Mouse (Mus musculus): ENCODE measurements around the gene Tex21.

DNA sequence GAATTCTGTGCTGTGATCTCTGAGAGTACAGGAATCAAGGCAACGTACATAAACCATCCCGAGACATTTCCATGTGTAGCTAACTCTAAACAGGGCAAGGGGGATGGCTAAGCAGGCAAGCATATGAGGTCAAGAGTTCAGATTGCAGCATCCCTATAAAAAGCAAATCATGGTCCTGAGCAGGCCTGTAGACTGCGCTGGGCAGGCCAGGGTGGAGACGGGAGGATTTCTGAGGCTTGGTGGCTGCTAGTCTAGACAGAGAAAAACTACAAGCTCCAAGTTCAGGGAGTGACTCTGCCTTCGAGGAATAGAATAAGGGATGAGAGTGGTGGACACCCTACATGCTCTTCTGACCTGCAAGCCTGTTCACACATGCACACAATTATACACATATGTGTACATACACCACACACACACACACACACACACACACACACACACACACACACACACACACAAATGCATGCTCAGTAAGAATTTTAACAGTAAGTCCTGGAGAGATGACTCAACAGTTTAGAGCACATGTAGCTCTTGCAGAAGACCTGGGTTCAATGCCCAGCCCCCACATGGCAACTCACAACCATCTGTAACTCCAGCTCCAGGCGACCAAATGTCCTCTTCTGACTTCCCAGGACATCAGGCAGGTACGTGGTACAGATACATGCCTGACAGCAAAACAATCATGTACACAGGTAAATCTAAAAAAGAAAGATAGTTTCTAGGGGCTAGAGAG lies 6.5 kb downstream of the Tex21 start:
- TF ChIP-seq UBTF (IDR thresholded peaks at IDR 0.05; ENCODE audit: borderline replicate concordance, insufficient read depth, low read depth, low read length) (no peak), POLR2A (IDR thresholded peaks at IDR 0.05; ENCODE audit: control insufficient read depth in 1 of 2, insufficient read depth in 1 of 2, low read depth in 1 of 2, low read length in 2 of 2, poor library complexity in 1 of 2) (peak in 1 of 2 experiments; percentile 19; a peak in 1 of 4 replicates), SIN3A (IDR thresholded peaks at IDR 0.05; ENCODE audit: low read length) (no peak; the same call in none of the 2 replicates), EP300 (IDR thresholded peaks at IDR 0.05; ENCODE audit: low read depth in 1 of 2, low read length in 2 of 2) (peak in 1 of 2 experiments; percentile 56; a peak in 1 of 4 replicates), GATA1 (IDR thresholded peaks at IDR 0.05; ENCODE audit: low read depth, low read length) (no peak), CTCF (IDR thresholded peaks at IDR 0.05 in 2 of 3, conservative IDR thresholded peaks at IDR 0.05 in 1 of 3; ENCODE audit: control insufficient read depth in 1 of 3, insufficient read depth in 1 of 3, low read depth in 2 of 3, low read length in 3 of 3, poor library complexity in 1 of 3, severe bottlenecking in 1 of 3) (no peak), MAX (IDR thresholded peaks at IDR 0.05; ENCODE audit: low read length) (peak; percentile 87), GABPA (IDR thresholded peaks at IDR 0.05; ENCODE audit: low read depth, low read length) (peak; percentile 79; the same call in 1 of the 2 replicates), RAD21 (IDR thresholded peaks at IDR 0.05; ENCODE audit: low read depth, low read length) (no peak)

Data from MEL (cell line).